Mouse (Mus musculus) liver, postnatal 0 days (tissue): ENCODE measurements around the gene Elavl4.

Experiments used
- CTCF ChIP-seq: sonication (generic); IDR thresholded peaks from 2 replicates; pipeline ENCODE4 v1.5.1; 2016; ENCODE audit warnings: antibody characterized with exemption, low read depth
- EP300 ChIP-seq: IDR thresholded peaks from 2 replicates; pipeline ENCODE4 v1.6.1; 2016; ENCODE audit warnings: antibody characterized with exemption, low read depth, mild to moderate bottlenecking

DNA sequence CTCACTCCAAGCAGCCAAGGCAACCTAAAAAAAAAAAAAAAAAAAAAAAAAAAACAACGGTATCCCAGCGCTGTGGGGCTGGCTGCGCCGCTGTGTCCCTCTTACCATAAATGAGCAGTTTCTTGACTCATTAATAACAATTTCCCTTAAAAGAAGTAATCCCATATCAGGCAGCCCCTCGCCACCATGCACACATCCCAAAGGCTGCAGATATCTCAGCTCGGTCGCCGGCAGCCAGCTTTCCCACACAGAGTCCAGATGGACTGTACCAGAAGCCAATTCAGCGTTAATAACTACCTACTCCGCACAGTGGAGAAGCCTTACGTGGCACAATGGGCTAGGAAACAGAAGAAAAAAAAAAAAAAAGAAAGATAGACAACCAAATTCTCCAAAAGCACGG is 61.7 kb downstream of the Elavl4 start:
- no peak for TF ChIP-seq EP300
- TF ChIP-seq CTCF = no peak
